Mouse (Mus musculus): ENCODE results near the gene Sar1a. TPM values are rescaled to one million over a fixed set of nuclear protein-coding genes. Genes with fewer than 3 reads are reported as not detected.
A peak's percentile ranks its signal among the peaks of the same experiment; 100 is the strongest.

Gene Sar1a
- total RNA-seq, 4 experiments from 2014 or later: 159 to 182 (median 170) TPM

DNA sequence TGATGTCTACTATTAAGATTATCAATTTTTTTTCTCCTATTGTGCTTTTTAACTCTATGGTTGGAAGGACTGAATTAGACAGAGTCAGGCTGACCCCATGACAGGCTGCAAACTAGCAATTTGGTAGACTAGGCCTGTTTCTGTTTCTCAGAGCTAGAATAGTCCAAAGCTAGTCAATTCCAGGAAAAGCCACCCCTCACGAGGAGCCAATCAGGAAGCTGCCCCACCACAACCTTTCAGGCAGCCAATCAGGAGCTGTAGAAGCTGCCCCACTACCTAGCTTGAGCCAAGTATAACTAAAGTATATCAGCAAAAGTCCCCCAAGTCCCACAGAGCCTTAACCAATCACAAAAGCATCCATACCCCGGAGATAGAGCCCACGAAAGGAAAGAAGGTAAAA is 4.2 kb upstream of the Sar1a start:
- DNase-seq (ENCODE audit: low spot score): no peak

DNA sequence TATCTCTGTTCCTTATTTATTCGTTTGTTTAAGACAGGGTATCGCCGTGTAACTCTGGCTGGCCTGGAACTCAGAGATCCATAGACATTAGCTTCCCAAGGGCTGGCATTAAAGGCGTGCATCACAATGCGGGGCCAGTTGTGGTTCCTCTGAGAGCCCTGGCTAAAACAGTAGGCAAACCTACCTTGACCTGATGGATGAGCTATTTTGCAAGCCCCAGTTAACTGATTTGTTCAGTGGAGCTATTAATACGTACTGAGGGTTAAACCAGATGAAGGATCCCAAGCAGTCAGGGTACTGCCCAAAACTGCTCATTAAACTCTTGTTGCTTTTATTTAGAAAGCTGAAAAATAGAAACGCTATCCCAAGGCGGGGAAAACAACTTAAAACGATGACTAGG is 554 bp upstream of the Sar1a start:
- no peak for DNase-seq (ENCODE audit: low spot score)

DNA sequence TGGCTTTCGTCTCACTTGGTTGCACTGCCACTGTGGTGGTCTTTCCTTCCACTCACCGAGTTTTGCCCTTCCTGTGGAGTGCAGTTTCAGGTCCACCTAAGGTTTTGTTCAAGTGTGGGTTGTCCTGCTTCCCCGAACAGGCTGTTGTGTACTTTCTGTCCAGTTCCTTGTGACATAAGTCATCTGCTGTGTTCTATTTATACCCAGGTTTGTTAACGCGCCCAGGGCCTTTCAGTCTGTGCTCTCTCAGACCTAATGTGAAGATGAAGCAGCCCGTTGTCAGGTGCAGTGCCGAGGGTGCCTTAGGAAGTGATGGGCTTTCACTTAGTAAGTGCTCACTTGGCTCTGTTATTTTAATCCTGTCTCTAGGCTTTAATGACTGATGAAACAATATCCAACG is 9.3 kb downstream of the Sar1a start:
- DNase-seq (ENCODE audit: low spot score): peak; percentile 46

DNA sequence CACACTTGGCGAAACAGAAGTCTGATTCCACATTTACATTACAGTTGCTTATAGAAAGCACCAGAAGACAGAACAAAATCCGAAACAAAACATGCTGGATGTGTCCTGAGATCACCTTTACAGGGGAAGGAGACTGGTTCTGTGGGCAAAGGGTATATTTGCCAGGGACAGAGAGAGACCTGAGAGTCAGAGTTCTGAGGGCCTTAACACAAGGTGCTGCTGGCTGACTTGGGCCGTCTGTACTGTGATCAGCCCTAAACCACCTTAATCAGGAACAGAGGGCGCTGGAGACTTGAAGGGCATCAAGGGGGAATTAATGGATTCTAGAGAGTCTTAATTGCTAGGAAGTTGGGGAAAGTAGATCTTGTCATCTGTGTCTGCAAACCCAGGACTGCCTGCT is 13.5 kb downstream of the Sar1a start:
- DNase-seq (ENCODE audit: low spot score): no peak

GRCm38 (mm10) chr10:61694870-61695670 is 15.0 kb downstream of the Sar1a start, which contains the start of gene Tysnd1:
Tysnd1 (plus strand) TSS chr10:61695514.
- DNase-seq (ENCODE audit: low spot score): peak; percentile 95

- no peak for DNase-seq (ENCODE audit: low spot score)
Measured at GRCm38 (mm10) chr10:61695703-61696559, 15.8 kb downstream of the Sar1a start.

DNA sequence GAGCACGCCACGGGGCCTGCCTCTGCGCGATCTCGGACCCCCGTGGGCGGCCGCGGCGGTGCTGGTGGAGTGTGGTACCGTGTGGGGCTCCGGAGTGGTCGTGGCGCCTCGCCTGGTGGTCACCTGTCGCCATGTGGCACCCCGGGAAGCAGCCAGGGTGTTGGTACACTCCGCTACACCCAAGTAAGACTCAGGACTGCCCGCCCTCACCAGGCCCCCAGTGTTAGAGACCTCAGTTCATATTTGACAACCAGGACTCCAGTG is 16.4 kb downstream of the Sar1a start:
- DNase-seq (ENCODE audit: low spot score): no peak

- no peak for DNase-seq (ENCODE audit: low spot score)
Measured at GRCm38 (mm10) chr10:61697028-61697427, 16.9 kb downstream of the Sar1a start.

DNA sequence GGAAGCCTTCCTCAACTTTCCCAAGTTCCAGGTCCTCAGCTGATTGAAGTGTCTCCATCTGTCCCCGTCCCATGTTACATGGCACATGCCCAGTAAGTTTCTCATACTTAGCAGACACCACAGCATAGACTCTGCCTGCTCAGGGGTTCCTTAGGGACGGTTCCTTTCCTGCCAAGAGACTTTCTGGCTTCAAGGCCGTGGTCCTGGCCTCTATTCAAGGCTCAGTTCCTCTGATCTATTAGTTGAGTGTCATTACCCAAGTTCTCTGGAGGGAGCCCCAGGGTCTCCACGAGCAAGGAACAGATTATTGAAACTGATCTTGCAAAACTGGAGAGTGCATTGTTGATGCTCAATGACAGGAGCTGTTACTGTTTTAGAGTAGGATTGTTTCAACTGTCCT is 24.6 kb downstream of the Sar1a start:
- DNase-seq (ENCODE audit: low spot score): no peak

DNA sequence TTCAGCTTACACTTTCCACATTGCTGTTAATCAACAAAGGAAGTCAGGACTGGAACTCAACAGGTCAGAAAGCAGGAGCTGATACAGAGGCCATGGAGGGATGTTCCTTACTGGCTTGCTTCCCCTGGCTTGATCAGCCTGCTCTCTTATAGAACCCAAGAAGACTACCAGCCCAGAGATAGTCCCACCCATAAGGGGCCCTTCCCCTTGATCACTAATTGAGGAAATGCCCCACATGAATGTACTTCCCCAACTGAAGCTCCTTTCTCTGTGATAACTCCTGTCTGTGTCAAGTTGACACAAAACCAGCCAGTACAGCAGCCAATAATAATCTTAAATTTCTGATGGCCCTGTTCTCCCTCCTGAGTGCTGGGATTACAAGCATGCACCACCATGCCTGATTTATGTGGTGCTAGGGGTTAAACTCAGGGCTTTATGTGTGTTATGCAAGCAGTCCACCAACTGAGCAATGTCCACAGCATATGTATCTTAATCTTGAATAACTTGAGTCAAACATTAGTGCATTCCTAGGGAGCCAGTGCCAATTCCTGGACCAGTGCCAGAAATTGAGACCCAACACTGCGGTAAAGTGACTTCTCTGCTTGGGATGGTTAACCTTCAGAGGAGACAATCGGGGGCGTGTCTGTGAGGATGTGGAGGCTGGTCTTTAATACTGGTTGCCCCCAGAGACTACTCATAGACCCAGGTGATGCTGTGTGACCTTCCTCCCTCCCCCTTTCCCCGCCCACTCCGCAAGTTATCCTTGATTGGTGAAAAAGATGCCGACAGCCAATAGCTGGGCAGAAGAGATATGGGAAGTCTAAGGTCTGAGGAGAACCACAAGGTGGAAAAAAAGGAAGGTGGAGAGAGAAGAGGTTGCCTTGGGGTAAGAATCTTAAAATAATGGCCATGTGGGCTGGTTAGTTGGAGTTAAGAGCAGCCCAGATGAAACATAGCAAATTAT is 26.6 kb downstream of the Sar1a start:
- no peak for DNase-seq (ENCODE audit: low spot score)

- DNase-seq (ENCODE audit: low spot score): no peak
Measured at GRCm38 (mm10) chr10:61713601-61714000, 33.5 kb downstream of the Sar1a start.

GRCm38 (mm10) chr10:61714146-61714545 is 34.0 kb downstream of the Sar1a start:
- DNase-seq (ENCODE audit: low spot score): no peak

DNA sequence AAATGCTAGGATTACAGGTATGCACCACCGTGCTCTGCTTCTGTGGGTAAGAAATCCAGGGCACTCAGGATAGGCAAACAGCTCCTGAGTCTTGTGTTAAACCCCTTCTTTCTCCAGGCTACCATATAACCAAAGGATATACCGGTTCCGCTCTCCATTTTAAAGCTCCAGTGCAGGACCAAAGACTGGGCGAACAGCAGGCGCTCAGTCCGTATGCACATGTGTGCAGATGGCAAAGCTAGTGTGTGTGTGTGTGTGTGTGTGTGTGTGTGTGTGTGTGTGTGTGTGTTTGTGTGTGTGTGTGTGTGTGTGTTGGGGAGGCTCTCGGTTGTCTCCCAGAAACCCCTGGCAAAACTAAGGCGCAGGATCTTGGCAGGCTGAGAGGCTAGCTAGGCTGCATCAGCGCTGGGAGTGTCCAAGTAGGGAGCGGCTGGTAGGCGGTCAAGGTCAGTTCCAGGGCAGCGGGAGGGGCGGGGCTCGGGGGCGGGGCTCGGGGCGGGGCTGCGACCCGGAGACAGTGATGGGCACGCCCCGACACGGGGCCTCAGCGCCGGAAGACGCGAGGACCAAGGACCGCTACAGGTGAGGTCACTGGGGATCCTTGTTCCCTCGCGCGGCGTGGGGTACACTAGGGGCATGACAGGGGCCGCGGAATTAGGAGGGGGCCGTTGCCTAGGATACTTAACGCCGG is 34.8 kb downstream of the Sar1a start, which contains the start of gene Aifm2:
Gene Aifm2, plus strand, starts transcription at position 493 of the 691 bp plus-strand sequence.
- peak; percentile 54 for DNase-seq (ENCODE audit: low spot score)

GRCm38 (mm10) chr10:61715462-61715837 is 35.4 kb downstream of the Sar1a start:
- DNase-seq (ENCODE audit: low spot score): no peak

DNA sequence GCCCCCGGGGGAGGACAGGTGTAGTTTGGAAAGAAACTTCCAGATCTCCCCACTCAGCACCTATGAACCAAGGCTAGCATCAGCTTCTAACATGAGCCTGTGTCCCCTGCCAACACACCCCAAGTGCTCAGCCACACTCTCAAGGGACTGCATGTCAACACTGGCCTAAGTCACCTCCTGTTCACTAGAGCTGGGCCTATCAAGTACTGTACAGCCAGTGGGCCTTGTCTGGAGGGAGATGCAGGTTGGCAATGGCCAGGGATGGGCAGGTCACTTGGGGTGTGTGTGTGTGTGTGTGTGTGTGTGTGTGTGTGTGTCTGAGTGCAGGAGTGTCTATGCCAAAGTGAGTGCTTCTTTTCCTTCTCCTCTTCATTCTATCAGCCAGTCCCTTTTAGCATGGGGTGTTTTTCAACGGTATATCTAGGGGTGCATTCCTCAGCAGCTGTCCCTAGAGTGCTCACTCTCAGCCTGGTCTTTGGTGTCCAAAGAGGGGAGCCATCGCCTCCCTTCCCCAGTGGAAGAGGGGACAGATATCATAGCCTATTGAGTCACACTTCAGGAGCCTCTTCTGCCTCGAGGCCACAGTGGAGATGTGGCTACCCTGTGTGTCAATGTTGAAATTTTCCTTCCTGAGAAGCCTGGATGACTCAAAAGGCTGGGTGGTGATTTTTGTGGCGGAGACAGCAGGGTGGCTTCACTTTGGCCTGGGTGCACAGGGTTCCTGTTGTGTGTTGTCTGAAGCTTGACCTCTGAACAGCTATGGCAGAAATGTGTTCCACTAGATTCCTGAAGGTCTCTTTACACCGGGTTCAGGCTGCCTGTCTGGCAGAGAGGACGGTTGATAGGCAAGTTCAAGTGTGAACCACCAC is 36.1 kb downstream of the Sar1a start:
- DNase-seq (ENCODE audit: low spot score): no peak

- no peak for DNase-seq (ENCODE audit: low spot score)
Measured at GRCm38 (mm10) chr10:61717406-61718296, 37.6 kb downstream of the Sar1a start.

GRCm38 (mm10) chr10:61720331-61720730 is 40.2 kb downstream of the Sar1a start:
- no peak for DNase-seq (ENCODE audit: low spot score)

GRCm38 (mm10) chr10:61722215-61722614 is 42.1 kb downstream of the Sar1a start:
- DNase-seq (ENCODE audit: low spot score): no peak

- DNase-seq (ENCODE audit: low spot score): no peak
Measured at GRCm38 (mm10) chr10:61723271-61723670, 43.2 kb downstream of the Sar1a start.

Measured in heart, adult 8-10 months (tissue).